Mouse (Mus musculus): ENCODE data around the gene Nsf. TPM values are rescaled to one million over a fixed set of nuclear protein-coding genes. Genes with fewer than 3 reads are reported as not detected.

The Nsf gene
- total and polyA plus RNA-seq, 3 experiments, result 37.9 to 40.2 TPM; not detected in 1

DNA sequence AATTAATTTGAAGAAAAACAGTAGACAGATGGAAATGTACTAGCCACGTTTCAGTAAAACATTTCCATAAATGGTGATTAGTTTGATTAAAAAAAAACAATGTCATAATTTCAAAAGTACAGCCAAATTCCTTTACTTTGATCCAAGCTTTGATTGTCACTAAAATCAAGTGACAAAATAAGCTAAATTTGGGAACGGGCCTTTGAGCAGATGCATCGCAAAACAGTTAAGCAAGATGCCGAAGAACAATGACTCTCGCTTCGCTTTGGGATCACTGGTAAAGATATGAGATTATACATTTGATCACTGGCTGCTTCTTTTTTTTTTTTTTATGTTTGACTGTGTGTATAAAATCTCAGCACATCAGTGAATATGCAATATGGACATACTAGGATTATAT is 20.0 kb downstream of the Nsf start:
- no peak for DNase-seq (ENCODE audit: low read depth, low spot score)
- no peak overlapping the region for H3K4me3 ChIP-seq (ENCODE audit: control insufficient read depth in 1 of 2, insufficient read depth in 1 of 2, low read depth in 2 of 2, low read length in 2 of 2)
- no peak overlapping the region for H3K9ac ChIP-seq (ENCODE audit: control insufficient read depth, low read depth, low read length, poor library complexity, severe bottlenecking)
- no peak for TF ChIP-seq ZNF384 (IDR thresholded peaks at IDR 0.05; ENCODE audit: low read depth, low read length)
- no peak for TF ChIP-seq EP300 (IDR thresholded peaks at IDR 0.05; ENCODE audit: low read depth in 1 of 2, low read length in 2 of 2)
- TF ChIP-seq UBTF (IDR thresholded peaks at IDR 0.05; ENCODE audit: borderline replicate concordance, insufficient read depth, low read depth, low read length), result no peak
- TF ChIP-seq SMC3 (IDR thresholded peaks at IDR 0.05; ENCODE audit: low read depth, low read length), result no peak
- no peak for TF ChIP-seq TCF12 (IDR thresholded peaks at IDR 0.05; ENCODE audit: low read depth, low read length)
- no peak for TF ChIP-seq MEF2A (IDR thresholded peaks at IDR 0.05; ENCODE audit: extremely low read depth, insufficient replicate concordance, low read depth, low read length, poor library complexity, severe bottlenecking)
- TF ChIP-seq POLR2AphosphoS2 (IDR thresholded peaks at IDR 0.05; ENCODE audit: low read length), result no peak
- no peak for TF ChIP-seq RCOR1 (IDR thresholded peaks at IDR 0.05; ENCODE audit: low read depth, low read length)
- TF ChIP-seq NELFE (IDR thresholded peaks at IDR 0.05; ENCODE audit: low read depth, low read length), result no peak
- TF ChIP-seq MYB (IDR thresholded peaks at IDR 0.05; ENCODE audit: low read depth, low read length), result no peak
- TF ChIP-seq CHD2 (IDR thresholded peaks at IDR 0.05; ENCODE audit: low read length), result no peak
- TF ChIP-seq JUND (IDR thresholded peaks at IDR 0.05; ENCODE audit: low read depth, low read length), result no peak
- TF ChIP-seq ETS1 (IDR thresholded peaks at IDR 0.05; ENCODE audit: low read depth, low read length), result no peak
- no peak for TF ChIP-seq POLR2A (IDR thresholded peaks at IDR 0.05; ENCODE audit: control insufficient read depth in 1 of 2, insufficient read depth in 1 of 2, low read depth in 1 of 2, low read length in 2 of 2, poor library complexity in 1 of 2)
- TF ChIP-seq ZMIZ1 (IDR thresholded peaks at IDR 0.05; ENCODE audit: low read depth, low read length), result no peak
- TF ChIP-seq MXI1 (IDR thresholded peaks at IDR 0.05; ENCODE audit: low read depth, low read length), result no peak
- no peak for TF ChIP-seq USF2 (IDR thresholded peaks at IDR 0.05; ENCODE audit: borderline replicate concordance in 1 of 2, insufficient read depth in 1 of 2, low read depth in 1 of 2, low read length in 2 of 2)
- TF ChIP-seq RAD21 (IDR thresholded peaks at IDR 0.05; ENCODE audit: low read depth, low read length), result no peak
- no peak for TF ChIP-seq CHD1 (IDR thresholded peaks at IDR 0.05; ENCODE audit: low read depth, low read length)
- no peak overlapping the region for H3K27ac ChIP-seq (ENCODE audit: control insufficient read depth, low read depth, low read length)
- peaks cover 3 to 5% of the 10 kb centered on the region in 2 experiments; a peak in 2 of 4 replicates for H3K4me1 ChIP-seq (ENCODE audit: control insufficient read depth in 1 of 2, insufficient read depth in 2 of 2, low read length in 2 of 2)
- H3K9me3 ChIP-seq (replicated peaks; ENCODE audit: insufficient read depth, low read length), result no peaks in the 10 kb centered on the region
- no peaks in the 10 kb centered on the region for H3K27me3 ChIP-seq (ENCODE audit: control insufficient read depth in 1 of 2, insufficient read depth in 2 of 2, low read length in 2 of 2)
- H3K36me3 ChIP-seq (ENCODE audit: control insufficient read depth in 1 of 2, insufficient read depth in 2 of 2, low read length in 2 of 2), result peaks cover 0 to 4% of the 10 kb centered on the region in 2 experiments; a peak in 2 of 4 replicates
- H3K79me2 ChIP-seq (ENCODE audit: control insufficient read depth, insufficient read depth, low read length, poor library complexity), result peaks cover 4% of the 10 kb centered on the region; the same call in 1 of the 2 replicates

DNA sequence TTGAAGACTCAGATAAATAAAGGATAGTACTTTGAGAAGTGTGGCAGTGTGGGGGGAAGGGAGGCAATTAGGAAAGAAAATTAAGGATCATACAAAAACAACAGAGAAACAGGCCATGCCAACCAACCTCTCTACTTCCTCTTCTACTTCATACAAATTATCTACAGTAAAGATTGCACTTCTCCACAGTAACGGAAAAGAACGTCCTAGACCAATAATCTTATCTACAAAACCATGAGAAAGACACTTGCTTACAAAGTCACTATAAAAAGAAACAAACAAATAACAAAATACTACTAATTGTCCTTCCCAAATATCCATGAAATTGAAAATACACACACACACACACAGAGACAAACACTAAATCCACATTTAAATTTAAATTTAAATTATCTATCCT is 29.9 kb downstream of the Nsf start:
- Histone ChIP-seq H3K79me2 (ENCODE audit: control insufficient read depth, insufficient read depth, low read length, poor library complexity) (no peaks in the 10 kb centered on the region), H3K9me3 (replicated peaks; ENCODE audit: insufficient read depth, low read length) (no peaks in the 10 kb centered on the region), H3K4me1 (ENCODE audit: control insufficient read depth in 1 of 2, insufficient read depth in 2 of 2, low read length in 2 of 2) (peaks cover 23% of the 10 kb centered on the region in 2 experiments), H3K27ac (ENCODE audit: control insufficient read depth, low read depth, low read length) (peak overlapping the region; percentile 97), H3K27me3 (ENCODE audit: control insufficient read depth in 1 of 2, insufficient read depth in 2 of 2, low read length in 2 of 2) (no peaks in the 10 kb centered on the region), H3K4me3 (ENCODE audit: control insufficient read depth in 1 of 2, insufficient read depth in 1 of 2, low read depth in 2 of 2, low read length in 2 of 2) (peak overlapping the region in 1 of 2 experiments; percentile 22; a peak in 2 of 4 replicates), H3K36me3 (ENCODE audit: control insufficient read depth in 1 of 2, insufficient read depth in 2 of 2, low read length in 2 of 2) (peaks cover 2 to 27% of the 10 kb centered on the region in 2 experiments; a peak in 3 of 4 replicates), H3K9ac (ENCODE audit: control insufficient read depth, low read depth, low read length, poor library complexity, severe bottlenecking) (peak overlapping the region; percentile 43)
- DNase-seq (ENCODE audit: low read depth, low spot score), result peak; percentile 76
- no peak for TF ChIP-seq USF2 (IDR thresholded peaks at IDR 0.05; ENCODE audit: borderline replicate concordance in 1 of 2, insufficient read depth in 1 of 2, low read depth in 1 of 2, low read length in 2 of 2)
- peak; percentile 94 for TF ChIP-seq MYB (IDR thresholded peaks at IDR 0.05; ENCODE audit: low read depth, low read length)
- TF ChIP-seq HCFC1 (IDR thresholded peaks at IDR 0.05; ENCODE audit: low read depth, low read length), result 0 out of 2 replicates have a peak, but pooled peaks have one; percentile 40
- TF ChIP-seq MYC (IDR thresholded peaks at IDR 0.05; ENCODE audit: low read depth, low read length), result peak; percentile 86
- TF ChIP-seq KAT2A (conservative IDR thresholded peaks at IDR 0.05; ENCODE audit: low read depth, low read length), result no peak
- TF ChIP-seq SMC3 (IDR thresholded peaks at IDR 0.05; ENCODE audit: low read depth, low read length), result no peak
- TF ChIP-seq MAFK (IDR thresholded peaks at IDR 0.05; ENCODE audit: borderline replicate concordance, low read depth, low read length), result peak; percentile 53; the same call in 1 of the 2 replicates
- no peak for TF ChIP-seq USF1 (IDR thresholded peaks at IDR 0.05; ENCODE audit: low read depth, low read length)
- TF ChIP-seq POLR2A (IDR thresholded peaks at IDR 0.05; ENCODE audit: control insufficient read depth in 1 of 2, insufficient read depth in 1 of 2, low read depth in 1 of 2, low read length in 2 of 2, poor library complexity in 1 of 2), result no peak
- TF ChIP-seq ZMIZ1 (IDR thresholded peaks at IDR 0.05; ENCODE audit: low read depth, low read length), result no peak
- peak; percentile 89 for TF ChIP-seq TCF12 (IDR thresholded peaks at IDR 0.05; ENCODE audit: low read depth, low read length)
- TF ChIP-seq POLR2AphosphoS2 (IDR thresholded peaks at IDR 0.05; ENCODE audit: low read length), result no peak
- no peak for TF ChIP-seq GABPA (IDR thresholded peaks at IDR 0.05; ENCODE audit: low read depth, low read length)
- no peak for TF ChIP-seq MAZ (IDR thresholded peaks at IDR 0.05; ENCODE audit: low read depth, low read length)
- peak; percentile 97 for TF ChIP-seq SIN3A (IDR thresholded peaks at IDR 0.05; ENCODE audit: low read length)
- no peak for TF ChIP-seq E2F4 (IDR thresholded peaks at IDR 0.05; ENCODE audit: borderline replicate concordance, low read depth, low read length)
- TF ChIP-seq ETS1 (IDR thresholded peaks at IDR 0.05; ENCODE audit: low read depth, low read length), result peak; percentile 93
- TF ChIP-seq UBTF (IDR thresholded peaks at IDR 0.05; ENCODE audit: borderline replicate concordance, insufficient read depth, low read depth, low read length), result no peak
- no peak for TF ChIP-seq ZKSCAN1 (IDR thresholded peaks at IDR 0.05; ENCODE audit: low read depth, low read length)
- no peak for TF ChIP-seq TBP (IDR thresholded peaks at IDR 0.05; ENCODE audit: low read depth, low read length)
